Mouse (Mus musculus): Measurements from ENCODE around the gene Cops4.

Cops4 gene

DNA sequence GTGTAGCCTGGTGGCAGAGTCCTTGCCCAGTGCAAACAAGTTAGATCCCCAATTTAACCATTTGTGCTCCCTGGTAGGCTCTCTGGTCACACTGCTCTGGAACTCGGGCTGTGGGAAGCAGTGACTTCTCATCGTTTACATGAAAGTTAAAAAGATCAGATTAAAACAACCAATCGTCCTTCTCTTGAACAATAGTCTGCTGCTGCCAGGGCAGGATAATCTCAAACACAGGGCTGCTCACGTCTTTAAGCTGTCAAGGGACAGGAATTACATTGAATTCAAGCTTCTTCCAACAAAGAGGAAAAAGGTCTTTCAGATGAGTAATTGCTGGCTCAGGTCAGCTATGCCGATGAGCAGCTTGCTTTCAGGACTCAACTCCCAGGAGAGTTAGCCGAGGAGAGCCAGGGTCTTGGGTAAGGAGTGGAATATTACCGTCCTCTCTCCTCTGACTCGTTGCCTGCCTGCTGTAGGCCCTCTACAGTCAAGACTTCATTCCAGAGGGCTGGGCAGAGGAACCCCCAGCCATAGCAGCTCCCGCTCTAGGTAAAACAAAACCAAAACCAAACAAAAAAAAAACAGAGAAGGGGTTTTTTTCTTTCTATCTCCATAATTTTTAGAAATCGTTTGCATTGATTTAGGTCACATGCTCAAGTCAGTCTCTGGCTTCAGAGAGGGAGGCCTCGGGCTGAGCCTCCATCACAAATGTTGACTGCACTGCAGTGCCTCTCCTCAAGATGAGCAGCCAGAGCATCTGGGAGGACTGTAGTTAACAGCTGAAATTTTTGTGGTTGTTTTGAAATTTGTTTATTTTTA lies 63.7 kb downstream of the Cops4 start:
- WGBS = 72% methylated on average over 11 of the region's 11 CpGs

DNA sequence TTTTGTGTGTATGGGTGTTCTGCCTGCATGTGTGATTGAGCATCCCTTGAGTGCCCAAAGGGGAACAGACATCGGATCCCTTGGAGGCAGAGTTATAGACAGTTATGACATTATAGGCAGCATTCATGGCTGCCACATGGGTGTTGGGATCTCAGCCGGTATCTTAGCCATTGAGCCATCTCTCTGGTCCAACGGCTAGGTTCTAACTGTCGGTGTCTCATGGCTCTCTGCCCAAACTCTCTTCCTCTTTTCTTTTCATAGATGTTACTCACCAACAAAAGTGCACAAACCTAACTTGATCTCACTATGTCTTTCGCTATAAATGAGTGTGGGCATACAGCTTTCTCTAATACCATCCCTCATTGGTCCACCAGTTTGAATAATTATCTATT lies 64.3 kb downstream of the Cops4 start:
- WGBS = 84% methylated on average over 5 of the region's 5 CpGs

DNA sequence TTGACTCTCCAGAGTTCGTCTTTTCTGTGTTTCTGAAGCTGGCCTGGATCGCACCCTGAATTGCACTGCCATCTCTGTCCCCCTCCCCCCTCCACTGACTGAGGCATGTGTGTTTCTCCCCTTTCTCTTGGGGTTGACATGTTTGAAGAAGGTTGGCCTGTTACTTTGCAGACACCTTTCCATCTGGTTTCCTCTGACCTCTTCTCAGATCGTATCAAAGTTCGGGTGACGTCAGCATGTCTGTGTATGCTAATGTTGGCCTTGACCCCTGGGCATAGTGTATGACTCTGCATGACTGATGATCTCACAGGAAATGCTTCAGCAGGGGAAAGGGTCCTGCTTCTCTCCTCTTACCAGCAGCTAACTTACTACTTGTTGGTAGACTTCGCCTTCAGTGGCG lies 65.0 kb downstream of the Cops4 start:
- 91% methylated on average over 7 of the region's 7 CpGs for WGBS

DNA sequence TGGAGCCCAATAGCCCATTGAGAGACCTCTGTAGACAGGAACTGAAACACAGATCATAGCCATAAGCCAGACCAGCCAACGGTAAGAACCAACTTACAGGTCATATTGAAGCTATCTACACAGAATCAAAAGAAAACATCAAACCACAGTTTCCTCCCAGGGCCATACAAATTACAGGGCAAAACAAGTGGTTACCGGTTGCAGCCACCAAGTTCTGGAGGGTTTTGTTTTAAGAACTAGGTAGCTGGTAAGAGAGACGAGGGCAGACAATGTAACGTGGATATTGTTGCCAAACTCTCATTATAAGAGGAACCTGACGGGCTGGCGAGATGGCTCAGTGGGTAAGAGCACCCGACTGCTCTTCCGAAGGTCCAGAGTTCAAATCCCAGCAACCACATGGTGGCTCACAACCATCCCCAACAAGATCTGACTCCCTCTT lies 67.1 kb downstream of the Cops4 start:
- 88% methylated on average over 8 of the region's 8 CpGs for WGBS

DNA sequence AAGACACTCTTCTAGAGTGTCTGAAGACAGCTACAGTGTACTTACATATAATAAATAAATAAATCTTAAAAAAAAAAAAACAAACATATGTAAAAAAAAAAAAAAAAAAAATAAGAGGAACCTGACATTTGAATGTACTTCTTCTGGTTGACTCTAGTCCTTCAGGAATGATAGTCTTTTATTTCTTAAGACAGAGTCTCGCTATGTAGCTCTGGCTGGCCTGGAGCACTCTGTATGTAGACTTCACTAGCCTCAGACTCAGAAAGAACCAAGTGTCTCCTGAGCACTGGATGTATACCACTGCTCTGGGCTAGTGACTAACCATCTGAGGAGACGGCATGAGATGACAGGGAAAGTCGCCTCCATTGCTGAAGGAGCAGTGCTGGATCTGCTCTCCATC lies 67.5 kb downstream of the Cops4 start:
- 96% methylated on average over 3 of the region's 3 CpGs for WGBS

DNA sequence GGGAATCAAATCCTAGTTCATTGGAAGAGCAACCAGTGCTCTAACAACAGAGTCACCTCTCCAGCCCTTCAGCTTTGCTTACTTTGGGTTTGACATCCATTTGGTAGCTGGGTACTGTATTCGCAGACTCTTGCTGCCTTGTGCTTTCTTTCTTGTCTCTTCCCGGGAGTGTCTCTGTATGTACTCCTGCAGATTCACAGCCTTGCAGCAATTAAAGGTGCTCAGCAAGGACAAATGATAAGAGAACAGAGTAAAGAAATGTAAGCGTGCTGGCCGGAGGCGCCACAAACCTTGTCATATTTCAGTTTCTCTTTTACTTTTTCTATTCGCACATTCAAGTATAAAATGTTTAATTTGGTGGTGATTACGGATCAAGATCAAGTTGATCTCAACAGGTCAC lies 69.0 kb downstream of the Cops4 start:
- 91% methylated on average over 7 of the region's 7 CpGs for WGBS

DNA sequence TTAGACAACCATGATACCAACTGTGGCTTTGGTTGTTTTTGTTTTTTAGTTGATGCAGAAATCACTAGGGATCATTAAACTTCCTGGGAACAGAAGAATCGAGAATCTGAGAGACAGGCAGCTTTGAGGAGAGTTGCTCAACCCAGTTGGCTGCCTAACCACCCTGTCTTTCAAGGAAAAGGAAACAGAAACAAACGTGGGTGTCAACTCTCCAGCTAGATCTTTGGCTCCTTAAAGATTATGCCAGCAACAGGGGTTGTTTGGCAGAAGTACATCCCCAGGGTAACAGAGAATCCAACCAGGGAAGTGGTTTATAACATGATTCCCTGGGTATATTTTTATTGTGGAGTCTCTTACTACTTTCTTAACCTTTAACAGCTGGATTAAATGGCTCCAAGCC lies 69.5 kb downstream of the Cops4 start:
- 32% methylated on average over 2 of the region's 2 CpGs for WGBS

DNA sequence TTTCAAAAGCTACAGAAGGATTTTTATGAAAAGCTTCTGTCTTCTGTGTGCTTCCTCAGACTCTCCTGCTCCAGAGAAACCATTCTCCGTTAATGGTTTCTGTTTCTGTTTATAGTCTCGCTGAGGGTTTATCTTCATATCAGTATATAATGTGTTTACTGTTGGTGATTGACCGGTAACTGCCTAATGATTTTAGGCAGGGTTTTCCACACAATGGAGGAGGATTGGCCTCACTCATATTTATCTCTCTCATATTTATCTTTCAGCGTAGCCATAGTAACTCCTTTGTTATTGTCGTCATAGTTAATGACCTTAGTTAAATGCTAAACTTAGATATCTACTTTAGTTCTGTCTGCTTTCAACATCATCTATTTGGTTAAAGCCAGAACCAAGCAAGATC lies 72.4 kb downstream of the Cops4 start:
- 75% methylated on average over 5 of the region's 5 CpGs for WGBS

DNA sequence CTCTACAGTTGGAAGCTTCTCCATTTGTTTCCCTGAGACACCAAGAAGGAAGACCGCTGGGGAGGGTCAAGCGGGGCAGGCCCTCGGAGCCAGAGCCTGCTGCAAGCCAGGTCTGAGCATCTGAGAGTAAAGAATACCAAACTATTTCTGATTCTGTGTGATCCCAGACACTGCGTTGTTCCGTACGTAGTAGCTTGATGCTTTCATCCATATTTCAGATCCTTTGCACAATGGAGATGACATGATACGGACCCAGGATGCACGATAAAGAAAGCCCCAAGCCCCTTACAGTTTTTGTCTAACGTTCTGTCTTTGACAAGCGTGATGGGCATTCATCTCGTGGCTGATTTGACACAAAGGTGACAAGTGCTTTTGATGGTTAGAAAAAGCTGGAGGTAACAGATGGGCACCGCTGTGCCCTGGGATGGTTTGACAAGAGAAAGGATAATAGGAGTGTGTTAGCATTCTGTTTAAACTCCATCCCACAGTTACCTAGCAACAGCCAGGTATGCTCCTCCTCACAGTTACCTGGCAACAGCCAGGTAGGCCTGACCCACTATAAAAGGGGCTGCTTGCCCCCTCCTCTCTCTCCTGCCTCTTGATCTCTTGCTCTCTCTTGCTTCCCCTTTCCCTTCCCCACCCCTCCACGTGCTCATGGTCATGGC lies 76.8 kb downstream of the Cops4 start:
- 87% methylated on average over 13 of the region's 13 CpGs for WGBS

DNA sequence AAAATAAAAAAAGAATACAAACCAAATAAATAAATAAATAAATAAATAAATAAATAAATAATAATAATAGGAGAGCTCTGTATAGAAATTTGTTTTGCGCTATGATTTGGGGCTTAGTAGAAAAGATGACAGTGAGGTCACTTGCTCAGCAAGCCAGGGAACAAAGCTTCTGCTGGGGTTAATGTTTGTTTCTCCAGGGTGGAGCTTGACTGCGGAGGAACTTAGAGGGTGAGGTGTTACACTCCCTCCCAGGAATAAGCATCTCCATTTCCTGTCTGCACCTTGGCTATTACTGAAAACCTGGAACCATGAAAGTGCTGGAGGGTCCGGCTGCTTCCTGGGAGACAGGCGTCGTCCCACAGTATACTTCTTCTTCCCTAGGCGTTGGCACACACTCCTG lies 77.9 kb downstream of the Cops4 start:
- WGBS = 92% methylated on average over 6 of the region's 6 CpGs

Data from cerebral cortex, adult 2 months (tissue).